Mouse (Mus musculus): Measurements from ENCODE around the gene Cnih1. TPM values are rescaled to one million over a fixed set of nuclear protein-coding genes. Genes with fewer than 3 reads are reported as not detected.
"Not testable (repeated sequence)": the region's sequence is repeated elsewhere in the genome, so short reads cannot be mapped to it uniquely, and the experiment has no call there.

Gene Cnih1
- 174 and 188 TPM in 2 replicates for polyA plus RNA-seq (2016; fragmentation: Nextera tagmentation; extraction: Ambion mirVana)

GRCm38 (mm10) chr14:46787787-46788504, at the start of gene Cnih1:
TSS of gene Cnih1 (minus strand) at chr14:46788411.
- peak; percentile 96 for ATAC-seq (ENCODE audit: low FRiP score)
- H3K4me2 ChIP-seq (replicated peaks): peak within 1 kb of the TSS; percentile 80
- peak within 1 kb of the TSS; percentile 95 for H3K9ac ChIP-seq
- peak within 1 kb of the TSS; percentile 94 for H3K4me3 ChIP-seq
- no peaks in the 10 kb centered on the region for H3K9me3 ChIP-seq (replicated peaks)
- peaks cover 13% of the 10 kb centered on the region for H3K4me1 ChIP-seq
- H3K27me3 ChIP-seq: no peaks in the 10 kb centered on the region
- under 1% methylated on average over 75 of the region's 86 CpGs for WGBS
- peaks cover 7% of the 10 kb centered on the region for H3K36me3 ChIP-seq
- peak within 1 kb of the TSS; percentile 99 for H3K27ac ChIP-seq

DNA sequence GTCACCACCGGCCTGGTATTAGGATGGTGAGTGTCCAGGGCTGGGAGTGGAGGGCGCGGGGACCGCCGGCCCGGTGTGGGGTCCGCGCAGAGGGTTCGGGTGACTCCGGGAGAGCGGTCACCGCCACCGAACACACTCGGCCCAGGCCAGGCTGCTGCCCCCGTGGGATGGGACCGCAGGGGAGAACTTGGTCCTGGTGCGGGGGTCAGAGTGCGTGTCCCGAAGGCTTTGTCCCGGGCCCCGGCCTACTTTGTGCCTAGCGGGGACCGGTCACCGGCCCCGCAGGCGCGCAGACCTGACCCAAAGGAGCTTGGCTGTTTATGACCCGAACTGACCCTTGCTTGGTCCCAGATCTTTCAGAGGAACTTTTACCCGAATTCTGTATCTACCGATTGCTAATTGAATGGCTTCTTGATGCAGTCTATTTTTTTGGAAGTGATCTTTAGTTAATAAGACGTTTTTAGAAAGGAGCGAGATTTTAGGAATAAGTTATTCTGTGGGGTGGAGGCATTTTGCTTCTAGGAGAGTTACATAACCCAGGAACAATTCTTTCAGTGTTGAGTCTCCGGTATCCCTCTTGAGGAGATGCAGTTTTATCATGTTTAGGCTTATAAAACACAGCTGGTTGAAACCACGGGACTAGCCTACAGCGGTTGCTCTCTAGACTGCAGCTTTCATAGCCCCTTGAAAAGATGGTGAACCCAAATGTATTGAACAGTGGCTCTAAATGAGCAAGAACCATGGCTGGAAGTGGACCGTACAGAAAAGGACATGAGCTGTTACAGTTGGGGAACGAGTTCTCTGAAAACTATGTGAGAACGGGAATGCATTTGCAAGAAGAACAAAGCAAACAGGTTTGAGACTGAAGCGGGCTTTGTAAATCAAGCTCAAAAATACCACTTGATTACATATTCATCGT, 44.4 kb upstream of the Cnih1 start:
- peak overlapping the region; percentile 78 for H3K4me3 ChIP-seq
- H3K4me1 ChIP-seq: peaks cover 10% of the 10 kb centered on the region; the same call in 1 of the 2 replicates
- no peaks in the 10 kb centered on the region for H3K9me3 ChIP-seq (replicated peaks)
- 0 out of 2 replicates have a peak overlapping the region, but pooled peaks have one; percentile 30 for H3K27ac ChIP-seq
- H3K27me3 ChIP-seq: no peaks in the 10 kb centered on the region
- 9% methylated on average over 40 of the region's 40 CpGs for WGBS
- ATAC-seq (ENCODE audit: low FRiP score): no peak
- H3K9ac ChIP-seq: peak overlapping the region; percentile 89
- peak overlapping the region; percentile 87 for H3K4me2 ChIP-seq (replicated peaks)
- no peaks in the 10 kb centered on the region for H3K36me3 ChIP-seq

DNA sequence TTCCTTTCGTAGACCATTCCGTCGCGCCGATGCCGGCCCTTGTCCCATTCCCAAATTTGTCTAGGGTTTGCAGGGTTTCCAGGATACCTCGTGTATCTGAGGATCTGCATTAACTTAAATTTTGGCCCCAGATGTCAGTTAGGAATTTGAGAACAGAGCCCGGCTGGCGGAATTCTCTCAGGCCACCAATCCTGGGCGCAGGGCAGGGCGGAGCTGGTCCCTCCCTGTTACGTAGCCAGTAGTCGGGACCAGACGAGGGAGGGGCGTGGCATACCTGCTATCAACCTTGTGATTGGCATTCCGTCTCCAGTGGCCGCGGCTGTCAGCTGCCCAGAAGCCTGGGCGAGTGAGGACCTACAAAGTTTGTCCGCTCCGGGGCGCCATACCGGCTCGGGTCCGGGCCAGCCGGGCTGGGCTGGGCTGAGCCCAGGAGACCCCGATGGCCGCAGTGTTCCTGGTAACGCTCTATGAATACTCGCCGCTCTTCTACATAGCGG, 43.7 kb upstream of the Cnih1 start, which contains the start of gene Cgrrf1:
Gene Cgrrf1 (plus strand): TSS at position 289 of the 497 bp plus-strand sequence.
- WGBS: 0% methylated on average over 32 of the region's 32 CpGs

DNA sequence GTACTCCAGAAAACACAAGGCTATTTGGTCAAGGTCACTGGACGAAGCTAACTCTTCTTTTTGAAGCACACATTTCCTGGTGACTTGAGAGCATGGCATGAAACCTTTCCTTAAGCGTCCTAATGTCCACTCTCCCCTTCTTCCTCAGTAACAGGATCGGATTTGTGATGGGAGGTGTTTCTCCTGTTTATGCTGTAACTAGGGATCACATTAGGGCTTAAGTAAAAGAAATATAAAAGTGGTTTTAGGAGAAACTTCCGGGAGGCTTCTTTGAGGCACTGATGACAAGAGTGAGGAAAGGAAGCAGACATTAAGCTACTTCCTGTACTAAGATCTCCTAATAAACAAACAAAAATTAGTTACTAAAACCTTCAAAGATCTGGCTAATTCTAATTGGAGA, 43.1 kb upstream of the Cnih1 start:
- peak overlapping the region; percentile 89; the same call in 1 of the 2 replicates for H3K9ac ChIP-seq
- H3K27me3 ChIP-seq: no peaks in the 10 kb centered on the region
- no peaks in the 10 kb centered on the region for H3K9me3 ChIP-seq (replicated peaks)
- peak overlapping the region; percentile 78 for H3K4me3 ChIP-seq
- ATAC-seq (ENCODE audit: low FRiP score): no peak
- peaks cover 10% of the 10 kb centered on the region; the same call in 1 of the 2 replicates for H3K4me1 ChIP-seq
- H3K4me2 ChIP-seq (replicated peaks): peak overlapping the region; percentile 87
- H3K27ac ChIP-seq: no peak overlapping the region
- H3K36me3 ChIP-seq: no peaks in the 10 kb centered on the region
- 8% methylated on average over 4 of the region's 4 CpGs for WGBS

More for the DNA sequence above, 43.7 kb upstream of the Cnih1 start, which contains the start of gene Cgrrf1:
- Histone ChIP-seq H3K27ac (0 out of 2 replicates have a peak within 1 kb of the TSS, but pooled peaks have one; percentile 30), H3K4me3 (peak within 1 kb of the TSS; percentile 78), H3K9ac (peak within 1 kb of the TSS; percentile 89), H3K4me1 (peaks cover 10% of the 10 kb centered on the region; the same call in 1 of the 2 replicates), H3K36me3 (no peaks in the 10 kb centered on the region), H3K9me3 (replicated peaks) (no peaks in the 10 kb centered on the region), H3K4me2 (replicated peaks) (peak within 1 kb of the TSS; percentile 87), H3K27me3 (no peaks in the 10 kb centered on the region)
- ATAC-seq (ENCODE audit: low FRiP score): peak; percentile 99

DNA sequence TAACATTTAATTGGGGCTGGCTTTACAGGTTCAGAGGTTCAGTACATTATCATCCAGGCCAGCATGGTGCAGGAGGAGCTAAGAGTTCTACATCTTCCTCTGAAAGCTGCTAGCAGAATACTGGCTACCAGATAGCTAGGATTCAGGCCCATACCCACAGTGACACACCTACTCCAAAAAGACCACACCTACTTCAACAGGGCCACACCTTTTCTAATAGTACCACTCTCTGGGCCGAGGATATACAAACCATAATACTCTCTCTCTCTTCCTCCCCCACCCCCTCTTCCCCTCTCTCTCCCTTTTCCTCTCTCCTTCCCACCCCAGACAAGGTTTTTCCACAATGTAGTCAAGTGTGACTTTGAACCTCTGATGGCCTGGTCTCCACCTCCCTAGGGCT, 39.2 kb upstream of the Cnih1 start:
- no peak overlapping the region for H3K4me2 ChIP-seq (replicated peaks)
- no peak for ATAC-seq (ENCODE audit: low FRiP score)
- 58% methylated on average over 1 of the region's 1 CpGs for WGBS
- H3K27ac ChIP-seq: no peak overlapping the region
- peaks cover 4% of the 10 kb centered on the region; the same call in 1 of the 2 replicates for H3K4me1 ChIP-seq
- H3K36me3 ChIP-seq: no peaks in the 10 kb centered on the region
- peaks cover 6% of the 10 kb centered on the region; the same call in 1 of the 2 replicates for H3K27me3 ChIP-seq
- no peaks in the 10 kb centered on the region for H3K9me3 ChIP-seq (replicated peaks)
- H3K4me3 ChIP-seq: no peak overlapping the region
- H3K9ac ChIP-seq: no peak overlapping the region

DNA sequence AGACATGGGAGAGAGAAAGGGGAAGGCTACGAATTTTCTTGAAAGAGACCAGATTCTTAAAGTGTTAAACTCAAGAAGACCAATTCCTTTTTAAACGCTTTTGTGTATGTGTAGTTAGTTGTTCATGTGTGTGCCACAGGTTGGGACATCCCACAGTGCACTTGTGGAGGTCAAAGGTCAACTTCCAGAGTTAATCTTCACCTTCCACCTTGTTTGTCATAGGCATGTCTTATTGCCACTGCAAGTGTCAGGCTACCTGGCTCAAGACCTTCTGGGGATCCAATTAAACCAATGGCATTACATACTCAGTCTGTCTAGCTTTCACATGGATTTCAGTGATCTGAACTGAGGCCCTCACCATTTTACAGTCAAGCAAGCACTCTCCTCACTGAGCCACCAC, 35.8 kb upstream of the Cnih1 start:
- no peak overlapping the region for H3K4me3 ChIP-seq
- no peaks in the 10 kb centered on the region for H3K9me3 ChIP-seq (replicated peaks)
- H3K4me2 ChIP-seq (replicated peaks): no peak overlapping the region
- no peaks in the 10 kb centered on the region for H3K36me3 ChIP-seq
- 74% methylated on average over 2 of the region's 2 CpGs for WGBS
- no peak overlapping the region for H3K27ac ChIP-seq
- no peak overlapping the region for H3K9ac ChIP-seq
- no peak for ATAC-seq (ENCODE audit: low FRiP score)
- H3K4me1 ChIP-seq: peaks cover 14% of the 10 kb centered on the region
- peaks cover 6% of the 10 kb centered on the region; the same call in 1 of the 2 replicates for H3K27me3 ChIP-seq

GRCm38 (mm10) chr14:46821873-46822716, 33.9 kb upstream of the Cnih1 start, which contains the start of gene Gmfb:
TSS of gene Gmfb (minus strand) at chr14:46822242.
- Histone ChIP-seq H3K9ac (peak within 1 kb of the TSS; percentile 87), H3K27ac (peak within 1 kb of the TSS; percentile 87), H3K27me3 (peaks cover 6% of the 10 kb centered on the region; the same call in 1 of the 2 replicates), H3K9me3 (replicated peaks) (no peaks in the 10 kb centered on the region), H3K4me1 (peaks cover 14% of the 10 kb centered on the region), H3K4me2 (replicated peaks) (peak within 1 kb of the TSS; percentile 67), H3K36me3 (peaks cover 3% of the 10 kb centered on the region; the same call in 1 of the 2 replicates), H3K4me3 (peak within 1 kb of the TSS; percentile 77)
- under 1% methylated on average over 65 of the region's 65 CpGs for WGBS
- ATAC-seq (ENCODE audit: low FRiP score): peak; percentile 97

DNA sequence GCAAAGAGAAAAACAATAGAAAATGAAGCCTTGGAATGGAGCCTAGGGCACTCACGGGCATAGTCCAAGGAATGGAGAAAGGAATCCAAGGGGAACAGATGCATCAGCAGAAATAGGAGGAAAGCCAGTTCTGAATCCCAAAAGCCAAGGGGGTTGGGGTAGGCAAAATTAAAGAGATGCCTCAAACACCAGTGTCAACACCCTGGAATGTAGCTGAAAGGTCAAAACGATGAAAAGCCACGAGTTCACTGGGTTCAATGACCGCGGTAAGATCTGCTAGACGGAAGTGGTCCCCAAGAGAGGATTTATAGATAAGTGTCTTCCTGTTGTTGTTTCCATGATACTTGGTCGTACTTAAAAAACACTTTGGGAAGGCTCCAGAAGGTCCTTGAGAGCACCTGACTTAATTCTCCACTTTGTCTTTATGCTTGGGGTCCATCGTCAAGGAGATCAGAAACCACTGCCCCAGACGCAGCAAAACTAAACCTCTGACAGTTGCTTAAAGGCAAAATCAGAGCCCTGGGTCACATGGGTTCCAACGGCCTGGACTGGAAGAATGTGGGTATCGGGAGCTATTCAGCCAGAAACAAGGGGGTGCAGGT, 33.2 kb upstream of the Cnih1 start:
- WGBS: 1% methylated on average over 11 of the region's 11 CpGs
- peaks cover 6% of the 10 kb centered on the region; the same call in 1 of the 2 replicates for H3K27me3 ChIP-seq
- H3K4me1 ChIP-seq: peaks cover 14% of the 10 kb centered on the region
- H3K4me3 ChIP-seq: peak overlapping the region; percentile 77
- H3K9ac ChIP-seq: peak overlapping the region; percentile 87
- peak overlapping the region; percentile 67 for H3K4me2 ChIP-seq (replicated peaks)
- no peak for ATAC-seq (ENCODE audit: low FRiP score)
- peaks cover 4% of the 10 kb centered on the region; the same call in 1 of the 2 replicates for H3K36me3 ChIP-seq
- H3K9me3 ChIP-seq (replicated peaks): no peaks in the 10 kb centered on the region
- peak overlapping the region; percentile 87 for H3K27ac ChIP-seq

GRCm38 (mm10) chr14:46819961-46820360, 31.8 kb upstream of the Cnih1 start:
- not testable (repeated sequence) for H3K4me2 ChIP-seq (replicated peaks); H3K9me3 ChIP-seq (replicated peaks); H3K4me3 ChIP-seq; H3K27ac ChIP-seq; H3K36me3 ChIP-seq; ATAC-seq (ENCODE audit: low FRiP score); H3K27me3 ChIP-seq; H3K9ac ChIP-seq
- H3K4me1 ChIP-seq: peaks cover 14% of the 10 kb centered on the region
- WGBS: 95% methylated on average over 5 of the region's 6 CpGs

- H3K4me3 ChIP-seq: no peak overlapping the region
- H3K4me2 ChIP-seq (replicated peaks): no peak overlapping the region
- no peaks in the 10 kb centered on the region for H3K9me3 ChIP-seq (replicated peaks)
- H3K27me3 ChIP-seq: 0 out of 2 replicates have a peak, but pooled peaks cover 3% of the 10 kb centered on the region
- 95% methylated on average over 7 of the region's 7 CpGs for WGBS
- peaks cover 13% of the 10 kb centered on the region for H3K36me3 ChIP-seq
- peaks cover 14% of the 10 kb centered on the region for H3K4me1 ChIP-seq
- no peak for ATAC-seq (ENCODE audit: low FRiP score)
- no peak overlapping the region for H3K27ac ChIP-seq
- H3K9ac ChIP-seq: no peak overlapping the region
These were observed 30.5 kb upstream of the Cnih1 start for GRCm38 (mm10) chr14:46818743-46819142.

All from hindbrain, embryonic 12.5 days (tissue).